Mouse (Mus musculus) liver, adult 2 months (tissue): ENCODE measurements around the gene Abr. TPM values are rescaled to one million over a fixed set of nuclear protein-coding genes. Genes with fewer than 3 reads are reported as not detected.

Source experiments
- DNase-seq: peaks from one replicate; pipeline ENCODE4 v3.0.0-alpha.2; 2011; ENCODE audit warnings: low read depth, low spot score; ENCODE audit errors: extremely low read depth
- H3K27ac ChIP-seq: fragments of 200-500 bp; replicated peaks from 2 replicates; pipeline ENCODE4 v1.5.1; 2012; ENCODE audit warnings: low read depth, mild to moderate bottlenecking, control low read depth, inconsistent platforms, low read length; ENCODE audit not compliant: insufficient read depth
- H3K27me3 ChIP-seq: fragments of 200-500 bp; 2 replicates; pipeline ENCODE4 v1.6.1; 2012; ENCODE audit warnings: mild to moderate bottlenecking, moderate library complexity, low read length, inconsistent platforms; ENCODE audit not compliant: control insufficient read depth, insufficient read depth
- H3K36me3 ChIP-seq: fragments of 200-500 bp; 2 replicates; pipeline ENCODE4 v1.6.1; 2012; ENCODE audit warnings: low read length, inconsistent platforms; ENCODE audit not compliant: control insufficient read depth, insufficient read depth
- H3K4me1 ChIP-seq: fragments of 200-500 bp; 2 replicates; pipeline ENCODE4 v1.6.1; 2011; ENCODE audit warnings: low read length; ENCODE audit not compliant: control insufficient read depth, insufficient read depth
- H3K4me3 ChIP-seq: fragments of 200-500 bp; 2 replicates; pipeline ENCODE4 v1.5.1; 2011; ENCODE audit warnings: low read depth, mild to moderate bottlenecking, control low read depth, low read length, moderate library complexity; ENCODE audit not compliant: insufficient read depth
- H3K79me2 ChIP-seq: fragments of 200-500 bp; 2 replicates; pipeline ENCODE4 v1.6.1; 2012; ENCODE audit warnings: inconsistent platforms, mild to moderate bottlenecking, low read length, moderate library complexity; ENCODE audit not compliant: control insufficient read depth, insufficient read depth
- H3K9ac ChIP-seq: fragments of 200-500 bp; 2 replicates; pipeline ENCODE4 v1.6.1; 2012; ENCODE audit warnings: low read depth, mild to moderate bottlenecking, control low read depth, inconsistent platforms, low read length
- CTCF ChIP-seq: fragments of 200-500 bp; IDR thresholded peaks from 2 replicates; pipeline ENCODE4 v1.5.1; 2011; ENCODE audit warnings: low read depth, low read length, control low read depth
- POLR2A ChIP-seq: fragments of 200-500 bp; IDR thresholded peaks from 2 replicates; pipeline ENCODE4 v1.6.1; 2011; ENCODE audit warnings: low read length, control low read depth; ENCODE audit not compliant: insufficient read depth; ENCODE audit errors: extremely low read depth
- whole genome bisulfite sequencing: fragments of 180-500 bp; shearing (Covaris S2); methylation state at CpG from one replicate; pipeline ENCODE4 v1.1.7; 2018; 5-methylcytosine and 5-hydroxymethylcytosine counted together
- polyA plus RNA-seq: library from polyadenylated mRNA; depleted of rRNA; stranded (reverse); fragments of >200 nt; gene quantifications from 2 replicates; pipeline ENCODE4 v1.2.3, GENCODE M21; 2012
- total RNA-seq: library from RNA; depleted of rRNA; stranded (reverse); fragments of >200 nt; gene quantifications from 2 replicates; pipeline ENCODE4 v1.2.3, GENCODE M21; 2014

Gene Abr
- total and polyA plus RNA-seq, 2 experiments = 3.3 to 3.9 TPM

GRCm38 (mm10) chr11:76630023-76630422 lies 7.9 kb upstream of the Abr start:
- Histone ChIP-seq H3K4me3 (no peak overlapping the region), H3K36me3 (no peaks in the 10 kb centered on the region), H3K79me2 (no peaks in the 10 kb centered on the region), H3K27ac (no peak overlapping the region), H3K9ac (no peak overlapping the region), H3K27me3 (no peaks in the 10 kb centered on the region), H3K4me1 (no peaks in the 10 kb centered on the region)
- DNase-seq = no peak
- WGBS = 52% methylated on average over 2 of the region's 2 CpGs
- TF ChIP-seq CTCF = no peak
- no peak for TF ChIP-seq POLR2A

GRCm38 (mm10) chr11:76628613-76629012 lies 6.5 kb upstream of the Abr start:
- DNase-seq = peak; percentile 29
- Histone ChIP-seq H3K9ac (no peak overlapping the region), H3K4me1 (no peaks in the 10 kb centered on the region), H3K27me3 (peaks cover 2% of the 10 kb centered on the region), H3K4me3 (no peak overlapping the region), H3K36me3 (no peaks in the 10 kb centered on the region), H3K79me2 (no peaks in the 10 kb centered on the region), H3K27ac (no peak overlapping the region)
- WGBS = 66% methylated on average over 5 of the region's 5 CpGs
- TF ChIP-seq POLR2A = no peak
- no peak for TF ChIP-seq CTCF

GRCm38 (mm10) chr11:76624881-76625280 lies 2.8 kb upstream of the Abr start:
- Histone ChIP-seq H3K27ac (no peak overlapping the region), H3K4me1 (no peaks in the 10 kb centered on the region), H3K36me3 (no peaks in the 10 kb centered on the region), H3K4me3 (no peak overlapping the region), H3K9ac (no peak overlapping the region), H3K27me3 (peaks cover 18% of the 10 kb centered on the region), H3K79me2 (no peaks in the 10 kb centered on the region)
- TF ChIP-seq POLR2A (no peak), CTCF (no peak)
- DNase-seq = no peak
- WGBS = 90% methylated on average over 3 of the region's 3 CpGs

- H3K79me2 ChIP-seq = no peaks in the 10 kb centered on the region
- H3K4me1 ChIP-seq = no peaks in the 10 kb centered on the region
- H3K36me3 ChIP-seq = no peaks in the 10 kb centered on the region
- 76% methylated on average over 10 of the region's 10 CpGs for WGBS
- peaks cover 18% of the 10 kb centered on the region for H3K27me3 ChIP-seq
- H3K4me3 ChIP-seq = no peak overlapping the region
- TF ChIP-seq POLR2A = no peak
- TF ChIP-seq CTCF = no peak
- no peak for DNase-seq
- no peak overlapping the region for H3K9ac ChIP-seq
- H3K27ac ChIP-seq = no peak overlapping the region
Measured at GRCm38 (mm10) chr11:76624071-76624470, 2.0 kb upstream of the Abr start.

GRCm38 (mm10) chr11:76623206-76623961 lies 1.3 kb upstream of the Abr start:
- TF ChIP-seq CTCF (no peak), POLR2A (no peak)
- Histone ChIP-seq H3K9ac (peak overlapping the region; percentile 55), H3K27ac (no peak overlapping the region), H3K36me3 (no peaks in the 10 kb centered on the region), H3K79me2 (no peaks in the 10 kb centered on the region), H3K4me3 (peak overlapping the region; percentile 67), H3K4me1 (no peaks in the 10 kb centered on the region), H3K27me3 (peaks cover 18% of the 10 kb centered on the region)
- DNase-seq = no peak
- WGBS = 5% methylated on average over 72 of the region's 72 CpGs

- Histone ChIP-seq H3K27ac (no peak overlapping the region), H3K9ac (peak overlapping the region; percentile 55), H3K27me3 (peaks cover 18% of the 10 kb centered on the region), H3K4me1 (no peaks in the 10 kb centered on the region), H3K4me3 (peak overlapping the region; percentile 67), H3K36me3 (no peaks in the 10 kb centered on the region), H3K79me2 (no peaks in the 10 kb centered on the region)
- TF ChIP-seq CTCF = no peak
- no peak for TF ChIP-seq POLR2A
- WGBS = under 1% methylated on average over 66 of the region's 66 CpGs
- DNase-seq = no peak
Measured at GRCm38 (mm10) chr11:76622566-76623205, 572 bp upstream of the Abr start.
